Mouse (Mus musculus): ENCODE measurements around the gene Chd3. TPM values are rescaled to one million over a fixed set of nuclear protein-coding genes. Genes with fewer than 3 reads are reported as not detected.
A peak's percentile ranks its signal among the peaks of the same experiment; 100 is the strongest.

Chd3 gene
- polyA plus RNA-seq, 1 experiment = 146 TPM

DNA sequence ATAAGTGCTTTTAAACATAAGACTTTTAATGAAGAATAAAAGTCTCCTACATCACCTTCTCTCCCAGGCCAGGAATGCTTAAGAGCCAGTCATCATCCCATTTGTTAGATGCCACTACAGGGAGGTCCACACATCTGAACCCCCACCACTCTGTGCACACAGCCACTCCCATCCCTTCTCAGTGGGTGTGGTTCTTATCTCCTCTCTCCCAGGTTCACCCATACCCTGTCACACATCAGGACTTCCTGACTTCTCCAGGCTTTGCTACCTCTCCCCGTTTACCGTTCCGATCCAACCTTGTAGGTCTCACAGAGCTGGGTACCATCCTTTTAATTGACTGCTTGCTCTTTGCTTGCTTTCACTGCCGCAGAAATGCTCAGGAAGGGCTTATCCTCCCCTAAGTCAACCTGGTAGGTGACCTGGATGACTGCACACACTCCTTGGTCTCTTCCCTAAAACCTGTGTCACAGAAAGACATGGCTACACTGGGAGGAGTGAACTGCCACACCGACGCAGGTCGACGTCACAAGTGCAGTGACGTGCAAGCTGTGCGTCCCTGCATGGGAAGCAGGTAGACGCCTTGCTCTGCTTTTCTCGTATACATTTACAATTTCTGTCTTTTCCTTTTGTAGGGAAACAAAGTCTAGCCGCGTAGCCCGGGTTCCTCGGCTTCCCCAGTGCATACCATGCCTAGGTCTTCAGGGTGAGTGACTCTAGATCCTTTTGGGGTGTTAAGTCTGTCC lies 4.2 kb upstream of the Chd3 start:
- Histone ChIP-seq H3K4me1 (ENCODE audit: control insufficient read depth, insufficient read depth, insufficient read length) (no peaks in the 10 kb centered on the region; the same call in 1 of the 2 replicates), H3K36me3 (ENCODE audit: control insufficient read depth, insufficient read depth, low read length) (no peaks in the 10 kb centered on the region), H3K27ac (ENCODE audit: insufficient read depth, low read length) (no peak overlapping the region), H3K4me3 (ENCODE audit: extremely low read depth, insufficient read depth, insufficient read length) (no peak overlapping the region), H3K27me3 (ENCODE audit: control insufficient read depth, insufficient read depth, low read length) (no peaks in the 10 kb centered on the region)
- WGBS = 88% methylated on average over 16 of the region's 16 CpGs
- no peak for DNase-seq (ENCODE audit: low read depth in 1 of 2, low spot score in 2 of 2)
- TF ChIP-seq CTCF (IDR thresholded peaks at IDR 0.05; ENCODE audit: extremely low read depth, insufficient read depth, insufficient read length, insufficient replicate concordance) (no peak), POLR2A (IDR thresholded peaks at IDR 0.05; ENCODE audit: low read depth, low read length) (no peak)

DNA sequence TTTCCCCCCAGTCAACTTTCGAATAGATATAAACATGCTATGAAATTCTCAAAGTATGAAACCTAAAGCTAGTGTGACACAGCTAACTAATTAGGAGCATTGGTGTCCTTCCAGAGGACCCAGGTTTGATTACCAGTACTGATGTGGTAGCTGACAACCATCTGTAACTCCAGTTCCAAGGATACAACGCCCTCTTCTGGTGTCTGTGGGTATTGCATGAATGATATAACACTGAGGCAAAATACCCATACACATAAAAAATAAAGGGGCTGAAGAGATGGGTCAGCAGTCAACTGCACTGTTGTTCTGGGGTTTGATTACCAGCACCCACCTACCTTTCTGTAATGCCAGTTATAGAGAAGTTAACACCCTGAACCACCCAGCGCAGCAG lies 3.6 kb upstream of the Chd3 start:
- Histone ChIP-seq H3K36me3 (ENCODE audit: control insufficient read depth, insufficient read depth, low read length) (no peaks in the 10 kb centered on the region), H3K4me1 (ENCODE audit: control insufficient read depth, insufficient read depth, insufficient read length) (no peaks in the 10 kb centered on the region; the same call in 1 of the 2 replicates), H3K27ac (ENCODE audit: insufficient read depth, low read length) (no peak overlapping the region), H3K27me3 (ENCODE audit: control insufficient read depth, insufficient read depth, low read length) (no peaks in the 10 kb centered on the region), H3K4me3 (ENCODE audit: extremely low read depth, insufficient read depth, insufficient read length) (no peak overlapping the region)
- 65% methylated on average over 3 of the region's 3 CpGs for WGBS
- TF ChIP-seq POLR2A (IDR thresholded peaks at IDR 0.05; ENCODE audit: low read depth, low read length) (no peak), CTCF (IDR thresholded peaks at IDR 0.05; ENCODE audit: extremely low read depth, insufficient read depth, insufficient read length, insufficient replicate concordance) (no peak)
- DNase-seq (ENCODE audit: low read depth in 1 of 2, low spot score in 2 of 2) = no peak

DNA sequence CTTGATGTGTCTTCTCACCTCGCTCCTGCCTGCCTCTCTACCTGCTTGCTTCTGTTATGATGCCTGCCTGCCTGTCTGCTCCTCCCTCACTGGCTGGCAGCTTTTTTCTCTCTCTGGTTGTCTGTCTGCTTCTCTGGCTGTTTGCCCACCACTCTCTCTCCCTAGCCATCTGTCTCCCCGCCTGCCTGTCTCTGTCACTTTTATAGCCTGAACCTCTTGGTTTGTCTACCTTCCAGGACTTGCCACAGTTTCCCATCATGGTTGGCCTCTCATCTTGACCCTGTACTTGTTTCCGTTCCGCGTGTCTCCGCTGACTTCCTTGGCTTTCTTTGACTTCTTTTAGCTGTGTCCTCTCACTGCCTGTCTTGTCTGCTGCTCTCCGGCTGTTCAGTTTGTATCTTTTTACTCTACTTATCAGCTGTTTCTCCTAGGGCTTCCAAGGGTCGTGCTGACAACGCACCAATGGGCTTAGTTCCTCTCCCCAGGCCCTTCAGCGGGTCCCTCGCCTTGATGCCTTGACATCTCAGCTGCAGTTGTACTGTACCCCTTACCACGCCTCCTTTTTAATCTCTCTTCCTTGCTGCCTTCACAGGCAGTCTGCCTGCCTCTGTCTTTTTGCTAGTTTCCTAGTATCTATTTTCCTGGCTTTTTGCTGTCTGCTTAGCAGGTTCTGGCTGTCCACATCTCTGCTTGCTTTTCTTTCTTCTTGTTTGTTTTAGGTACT lies 3.0 kb upstream of the Chd3 start:
- WGBS = 53% methylated on average over 12 of the region's 12 CpGs
- Histone ChIP-seq H3K27ac (ENCODE audit: insufficient read depth, low read length) (peak overlapping the region; percentile 61), H3K36me3 (ENCODE audit: control insufficient read depth, insufficient read depth, low read length) (no peaks in the 10 kb centered on the region), H3K4me3 (ENCODE audit: extremely low read depth, insufficient read depth, insufficient read length) (no peak overlapping the region), H3K27me3 (ENCODE audit: control insufficient read depth, insufficient read depth, low read length) (no peaks in the 10 kb centered on the region), H3K4me1 (ENCODE audit: control insufficient read depth, insufficient read depth, insufficient read length) (no peaks in the 10 kb centered on the region; the same call in 1 of the 2 replicates)
- DNase-seq (ENCODE audit: low read depth in 1 of 2, low spot score in 2 of 2) = no peak
- no peak for TF ChIP-seq POLR2A (IDR thresholded peaks at IDR 0.05; ENCODE audit: low read depth, low read length)

DNA sequence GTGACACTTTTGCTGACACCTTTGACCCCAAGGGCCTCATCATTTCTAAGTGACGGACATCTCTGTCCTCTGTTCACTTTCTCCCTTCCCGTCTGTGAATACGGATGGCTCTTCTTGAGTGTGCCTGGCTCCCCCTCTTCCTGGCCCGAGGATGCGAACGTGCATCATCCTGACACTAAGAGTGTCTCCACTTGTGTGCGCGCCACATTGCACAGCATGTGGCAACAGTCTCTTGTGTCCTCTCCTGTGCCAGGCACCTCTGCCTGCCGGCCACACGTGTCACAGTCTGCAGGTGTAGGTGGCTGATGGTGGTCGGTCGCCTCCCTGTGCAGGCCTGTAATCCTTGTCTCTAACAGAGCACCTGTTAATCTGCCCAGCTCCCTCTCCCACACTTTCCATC lies 2.4 kb upstream of the Chd3 start:
- 87% methylated on average over 12 of the region's 12 CpGs for WGBS
- no peak overlapping the region for H3K4me3 ChIP-seq (ENCODE audit: extremely low read depth, insufficient read depth, insufficient read length)
- no peaks in the 10 kb centered on the region for H3K36me3 ChIP-seq (ENCODE audit: control insufficient read depth, insufficient read depth, low read length)
- TF ChIP-seq POLR2A (IDR thresholded peaks at IDR 0.05; ENCODE audit: low read depth, low read length) (no peak), CTCF (IDR thresholded peaks at IDR 0.05; ENCODE audit: extremely low read depth, insufficient read depth, insufficient read length, insufficient replicate concordance) (no peak)
- H3K4me1 ChIP-seq (ENCODE audit: control insufficient read depth, insufficient read depth, insufficient read length) = no peaks in the 10 kb centered on the region; the same call in 1 of the 2 replicates
- no peaks in the 10 kb centered on the region for H3K27me3 ChIP-seq (ENCODE audit: control insufficient read depth, insufficient read depth, low read length)
- no peak for DNase-seq (ENCODE audit: low read depth in 1 of 2, low spot score in 2 of 2)
- H3K27ac ChIP-seq (ENCODE audit: insufficient read depth, low read length) = peak overlapping the region; percentile 61

DNA sequence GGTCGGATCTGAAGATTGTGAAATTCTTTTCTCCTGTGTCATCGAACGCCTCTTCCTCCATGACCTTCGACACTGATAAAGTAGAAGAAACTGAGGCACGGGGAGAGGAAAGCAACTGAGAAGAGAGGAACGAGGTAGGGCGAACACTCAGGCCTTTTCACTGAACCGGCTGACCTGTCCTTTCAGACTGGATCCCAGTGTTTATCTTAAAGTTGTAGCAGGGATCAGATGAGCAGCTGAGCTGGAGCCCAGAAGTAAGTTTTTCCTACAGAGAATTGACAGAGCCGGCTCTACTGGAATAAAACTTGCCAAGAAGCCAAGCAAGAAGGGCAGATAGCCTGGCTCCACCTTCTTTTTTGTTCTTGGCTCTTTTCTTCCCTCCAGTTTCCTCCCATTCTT lies 1.6 kb upstream of the Chd3 start:
- no peak for DNase-seq (ENCODE audit: low read depth in 1 of 2, low spot score in 2 of 2)
- Histone ChIP-seq H3K27me3 (ENCODE audit: control insufficient read depth, insufficient read depth, low read length) (no peaks in the 10 kb centered on the region), H3K4me3 (ENCODE audit: extremely low read depth, insufficient read depth, insufficient read length) (no peak overlapping the region), H3K27ac (ENCODE audit: insufficient read depth, low read length) (0 out of 2 replicates have a peak overlapping the region, but pooled peaks have one; percentile 6), H3K4me1 (ENCODE audit: control insufficient read depth, insufficient read depth, insufficient read length) (peaks cover 4% of the 10 kb centered on the region; the same call in 1 of the 2 replicates), H3K36me3 (ENCODE audit: control insufficient read depth, insufficient read depth, low read length) (no peaks in the 10 kb centered on the region)
- TF ChIP-seq CTCF (IDR thresholded peaks at IDR 0.05; ENCODE audit: extremely low read depth, insufficient read depth, insufficient read length, insufficient replicate concordance) (no peak), POLR2A (IDR thresholded peaks at IDR 0.05; ENCODE audit: low read depth, low read length) (no peak)
- 80% methylated on average over 9 of the region's 9 CpGs for WGBS

DNA sequence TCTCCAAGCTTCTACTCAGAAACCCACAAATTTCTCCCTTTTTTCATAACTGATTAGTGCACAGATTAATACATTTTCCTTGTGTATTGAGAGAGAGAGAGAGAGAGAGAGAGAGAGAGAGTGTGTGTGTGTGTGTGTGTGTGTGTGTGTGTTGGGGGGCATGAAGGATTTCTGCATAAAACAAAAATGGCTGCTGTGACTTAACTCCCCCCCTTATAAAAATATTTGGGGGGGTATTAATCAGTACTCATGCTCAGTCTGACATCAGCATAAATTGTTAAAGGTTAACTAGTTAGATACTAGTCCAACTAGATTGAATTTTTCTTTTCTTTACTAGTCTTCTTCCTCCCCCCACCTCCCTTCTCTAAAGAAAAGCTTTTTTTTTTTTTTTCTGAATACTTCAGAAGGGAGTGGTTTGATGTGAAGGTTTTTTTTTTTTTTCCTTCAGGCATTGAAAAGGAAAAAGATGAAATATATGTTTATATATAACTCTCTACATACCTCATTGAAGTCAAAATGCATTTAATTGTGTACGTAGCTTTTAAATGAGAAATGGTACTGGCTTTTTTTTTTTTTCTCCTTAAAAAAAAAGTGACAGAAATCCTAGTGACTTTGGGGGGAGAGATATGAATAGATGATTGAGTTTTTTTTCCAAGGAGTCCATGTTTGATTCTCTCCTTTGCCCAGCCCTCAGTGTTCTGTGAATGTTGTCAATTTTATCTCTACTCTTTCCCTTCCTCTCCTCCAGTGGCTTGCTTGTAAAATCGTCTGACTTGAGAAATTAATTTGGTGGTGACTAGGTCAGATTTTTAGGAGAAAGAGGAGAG lies 997 bp upstream of the Chd3 start:
- Histone ChIP-seq H3K4me1 (ENCODE audit: control insufficient read depth, insufficient read depth, insufficient read length) (peaks cover 4% of the 10 kb centered on the region; the same call in 1 of the 2 replicates), H3K27ac (ENCODE audit: insufficient read depth, low read length) (no peak overlapping the region), H3K27me3 (ENCODE audit: control insufficient read depth, insufficient read depth, low read length) (no peaks in the 10 kb centered on the region), H3K36me3 (ENCODE audit: control insufficient read depth, insufficient read depth, low read length) (no peaks in the 10 kb centered on the region), H3K4me3 (ENCODE audit: extremely low read depth, insufficient read depth, insufficient read length) (no peak overlapping the region)
- no peak for DNase-seq (ENCODE audit: low read depth in 1 of 2, low spot score in 2 of 2)
- 45% methylated on average over 2 of the region's 2 CpGs for WGBS
- TF ChIP-seq CTCF (IDR thresholded peaks at IDR 0.05; ENCODE audit: extremely low read depth, insufficient read depth, insufficient read length, insufficient replicate concordance) (no peak), POLR2A (IDR thresholded peaks at IDR 0.05; ENCODE audit: low read depth, low read length) (no peak)
